Mouse (Mus musculus) hindbrain, embryonic 10.5 days (tissue): Measurements from ENCODE around the gene Micu1. TPM values are rescaled to one million over a fixed set of nuclear protein-coding genes. Genes with fewer than 3 reads are reported as not detected.
"Not testable (repeated sequence)": the region's sequence is repeated elsewhere in the genome, so short reads cannot be mapped to it uniquely, and the experiment has no call there.

Experiments
- DNase-seq: peaks from one replicate; pipeline ENCODE4 v3.0.0-alpha.2; 2017; ENCODE audit warnings: low spot score
- H3K27ac ChIP-seq: fragments of 300-500 bp; sonication (generic); 2 replicates; pipeline ENCODE4 v1.5.1; 2016; ENCODE audit warnings: mild to moderate bottlenecking, moderate library complexity
- H3K27me3 ChIP-seq: fragments of 300-500 bp; sonication (generic); 2 replicates; pipeline ENCODE4 v1.6.1; 2016; ENCODE audit warnings: mild to moderate bottlenecking; ENCODE audit not compliant: poor library complexity, insufficient read depth, severe bottlenecking
- H3K36me3 ChIP-seq: fragments of 300-500 bp; sonication (generic); 2 replicates; pipeline ENCODE4 v1.6.1; 2016; ENCODE audit warnings: mild to moderate bottlenecking, moderate library complexity
- H3K4me1 ChIP-seq: fragments of 300-500 bp; sonication (generic); replicated peaks from 2 replicates; pipeline ENCODE4 v1.6.1; 2016; ENCODE audit warnings: mild to moderate bottlenecking
- H3K4me3 ChIP-seq: fragments of 300-500 bp; sonication (generic); 2 replicates; pipeline ENCODE4 v1.5.1; 2016; ENCODE audit warnings: mild to moderate bottlenecking, moderate library complexity
- H3K9me3 ChIP-seq: fragments of 300-500 bp; sonication (generic); 2 replicates; pipeline ENCODE4 v1.6.1; 2016; ENCODE audit warnings: mild to moderate bottlenecking, moderate library complexity
- WGBS: fragments of 180-500 bp; shearing (Covaris S2); methylation state at CpG from one replicate; pipeline ENCODE4 v1.1.7; 2016; 5-methylcytosine and 5-hydroxymethylcytosine counted together
- polyA plus RNA-seq: library from polyadenylated mRNA; unstranded; fragments of >200 nt; fragmentation: Nextera tagmentation; extraction: Ambion mirVana; gene quantifications from 2 replicates; pipeline ENCODE4 v1.2.1, GENCODE M21; 2016

Gene Micu1
- polyA plus RNA-seq, 1 experiment from 2014 or later, result 63.9 TPM

- H3K9me3 ChIP-seq, result no peaks in the 10 kb centered on the region
- H3K36me3 ChIP-seq, result no peaks in the 10 kb centered on the region
- H3K27me3 ChIP-seq, result no peaks in the 10 kb centered on the region
- H3K4me1 ChIP-seq, result peaks cover 2% of the 10 kb centered on the region
- WGBS, result 81% methylated on average over 5 of the region's 5 CpGs
- H3K4me3 ChIP-seq, result no peak overlapping the region
- 0 out of 2 replicates have a peak overlapping the region, but pooled peaks have one; percentile 5 for H3K27ac ChIP-seq
- no peak for DNase-seq
Observed at GRCm38 (mm10) chr10:59873613-59874012, 171.3 kb downstream of the Micu1 start.

- peaks cover 9% of the 10 kb centered on the region for H3K4me1 ChIP-seq
- DNase-seq, result no peak
- H3K27ac ChIP-seq, result peak overlapping the region; percentile 57
- WGBS, result 33% methylated on average over 1 of the region's 1 CpGs
- H3K27me3 ChIP-seq, result no peaks in the 10 kb centered on the region
- no peaks in the 10 kb centered on the region for H3K36me3 ChIP-seq
- H3K4me3 ChIP-seq, result no peak overlapping the region
- no peaks in the 10 kb centered on the region for H3K9me3 ChIP-seq
Observed at GRCm38 (mm10) chr10:59875396-59875795, 173.1 kb downstream of the Micu1 start.

- not testable (repeated sequence) for H3K27me3 ChIP-seq, H3K36me3 ChIP-seq, H3K9me3 ChIP-seq, H3K27ac ChIP-seq, H3K4me3 ChIP-seq, DNase-seq
- H3K4me1 ChIP-seq, result peaks cover 18% of the 10 kb centered on the region
- 92% methylated on average over 4 of the region's 4 CpGs for WGBS
Observed at GRCm38 (mm10) chr10:59876698-59877097, 174.4 kb downstream of the Micu1 start.

- Histone ChIP-seq H3K4me1 (peaks cover 18% of the 10 kb centered on the region), H3K27me3 (no peaks in the 10 kb centered on the region), H3K9me3 (no peaks in the 10 kb centered on the region), H3K4me3 (no peak overlapping the region), H3K27ac (no peak overlapping the region), H3K36me3 (no peaks in the 10 kb centered on the region)
- 80% methylated on average over 15 of the region's 15 CpGs for WGBS
- no peak for DNase-seq
Observed at GRCm38 (mm10) chr10:59877421-59878117, 175.3 kb downstream of the Micu1 start.

GRCm38 (mm10) chr10:59878823-59879222 is 176.5 kb downstream of the Micu1 start:
- H3K36me3 ChIP-seq, result peaks cover 10% of the 10 kb centered on the region
- peak overlapping the region; percentile 96 for H3K4me3 ChIP-seq
- peaks cover 18% of the 10 kb centered on the region for H3K4me1 ChIP-seq
- H3K27me3 ChIP-seq, result no peaks in the 10 kb centered on the region
- whole genome bisulfite sequencing, result 30% methylated on average over 5 of the region's 5 CpGs
- peak overlapping the region; percentile 100 for H3K27ac ChIP-seq
- no peaks in the 10 kb centered on the region for H3K9me3 ChIP-seq
- DNase-seq, result no peak

- peak; percentile 95 for DNase-seq
- peaks cover 16% of the 10 kb centered on the region for H3K36me3 ChIP-seq
- peak within 1 kb of the TSS; percentile 100 for H3K27ac ChIP-seq
- peak within 1 kb of the TSS; percentile 96 for H3K4me3 ChIP-seq
- under 1% methylated on average over 80 of the region's 80 CpGs for WGBS
- no peaks in the 10 kb centered on the region for H3K27me3 ChIP-seq
- H3K4me1 ChIP-seq, result peaks cover 18% of the 10 kb centered on the region
- no peaks in the 10 kb centered on the region for H3K9me3 ChIP-seq
Observed at GRCm38 (mm10) chr10:59879255-59880028, 177.2 kb downstream of the Micu1 start, which contains the start of gene Dnajb12. TSS of gene Dnajb12 (plus strand) at chr10:59879556.

- Histone ChIP-seq H3K9me3 (no peaks in the 10 kb centered on the region), H3K27ac (peak overlapping the region; percentile 100), H3K4me3 (peak overlapping the region; percentile 96), H3K4me1 (peaks cover 18% of the 10 kb centered on the region), H3K27me3 (no peaks in the 10 kb centered on the region), H3K36me3 (peaks cover 22% of the 10 kb centered on the region)
- no peak for DNase-seq
- 2% methylated on average over 13 of the region's 13 CpGs for WGBS
Observed at GRCm38 (mm10) chr10:59880029-59880386, 177.7 kb downstream of the Micu1 start.

GRCm38 (mm10) chr10:59880837-59881236 is 178.6 kb downstream of the Micu1 start:
- Histone ChIP-seq H3K4me3 (peak overlapping the region; percentile 96), H3K27me3 (no peaks in the 10 kb centered on the region), H3K9me3 (no peaks in the 10 kb centered on the region), H3K4me1 (peaks cover 18% of the 10 kb centered on the region), H3K27ac (peak overlapping the region; percentile 100; the same call in 1 of the 2 replicates), H3K36me3 (peaks cover 30% of the 10 kb centered on the region)
- no peak for DNase-seq
- 88% methylated on average over 7 of the region's 7 CpGs for WGBS

GRCm38 (mm10) chr10:59884327-59885173 is 182.3 kb downstream of the Micu1 start:
- H3K36me3 ChIP-seq, result peaks cover 35% of the 10 kb centered on the region
- H3K9me3 ChIP-seq, result no peaks in the 10 kb centered on the region
- H3K4me3 ChIP-seq, result no peak overlapping the region
- DNase-seq, result no peak
- 90% methylated on average over 10 of the region's 10 CpGs for WGBS
- H3K4me1 ChIP-seq, result peaks cover 14% of the 10 kb centered on the region
- no peaks in the 10 kb centered on the region for H3K27me3 ChIP-seq
- H3K27ac ChIP-seq, result no peak overlapping the region; the same call in 1 of the 2 replicates

GRCm38 (mm10) chr10:59885174-59886080 is 183.2 kb downstream of the Micu1 start:
- H3K4me1 ChIP-seq, result peaks cover 18% of the 10 kb centered on the region
- no peak overlapping the region for H3K4me3 ChIP-seq
- WGBS, result 92% methylated on average over 14 of the region's 14 CpGs
- peaks cover 43% of the 10 kb centered on the region for H3K36me3 ChIP-seq
- no peak overlapping the region; the same call in 1 of the 2 replicates for H3K27ac ChIP-seq
- no peaks in the 10 kb centered on the region for H3K9me3 ChIP-seq
- no peak for DNase-seq
- no peaks in the 10 kb centered on the region for H3K27me3 ChIP-seq

- Histone ChIP-seq H3K4me1 (peaks cover 15% of the 10 kb centered on the region), H3K4me3 (no peak overlapping the region), H3K36me3 (peaks cover 49% of the 10 kb centered on the region), H3K9me3 (no peaks in the 10 kb centered on the region), H3K27ac (no peak overlapping the region), H3K27me3 (no peaks in the 10 kb centered on the region)
- 93% methylated on average over 1 of the region's 1 CpGs for WGBS
- DNase-seq, result no peak
Observed at GRCm38 (mm10) chr10:59886081-59886466, 183.8 kb downstream of the Micu1 start.

- peaks cover 13% of the 10 kb centered on the region for H3K4me1 ChIP-seq
- H3K27ac ChIP-seq, result no peak overlapping the region
- WGBS, result 89% methylated on average over 5 of the region's 5 CpGs
- H3K36me3 ChIP-seq, result peaks cover 63% of the 10 kb centered on the region
- no peaks in the 10 kb centered on the region for H3K9me3 ChIP-seq
- DNase-seq, result no peak
- H3K27me3 ChIP-seq, result no peaks in the 10 kb centered on the region
- H3K4me3 ChIP-seq, result no peak overlapping the region
Observed at GRCm38 (mm10) chr10:59887432-59887831, 185.2 kb downstream of the Micu1 start.
